Mouse (Mus musculus): ENCODE results near the gene Abcf1. TPM values are rescaled to one million over a fixed set of nuclear protein-coding genes. Genes with fewer than 3 reads are reported as not detected.
"Not testable (repeated sequence)": the region's sequence is repeated elsewhere in the genome, so short reads cannot be mapped to it uniquely, and the experiment has no call there.

Abcf1 gene
- polyA plus RNA-seq, 1 experiment from 2014 or later, result 92.7 TPM

GRCm38 (mm10) chr17:35958533-35959223 lies 10.9 kb downstream of the Abcf1 start:
- WGBS, result 94% methylated on average over 15 of the region's 15 CpGs
- no peaks in the 10 kb centered on the region for H3K27me3 ChIP-seq (ENCODE audit: control insufficient read depth, insufficient read depth, low read length)
- H3K27ac ChIP-seq (ENCODE audit: low read length), result no peak overlapping the region
- no peaks in the 10 kb centered on the region for H3K4me1 ChIP-seq (ENCODE audit: control insufficient read depth, insufficient read depth, low read length)
- H3K36me3 ChIP-seq (ENCODE audit: control insufficient read depth, insufficient read depth, low read length), result peaks cover 76% of the 10 kb centered on the region
- no peak overlapping the region for H3K4me3 ChIP-seq (ENCODE audit: low read depth, low read length)
- no peaks in the 10 kb centered on the region for H3K9me3 ChIP-seq (ENCODE audit: control insufficient read depth, low read depth, low read length)
- ATAC-seq (ENCODE audit: insufficient number of reproducible peaks, insufficient read depth, low FRiP score, low read depth), result no peak
- H3K9ac ChIP-seq (replicated peaks; ENCODE audit: low read depth, low read length), result no peak overlapping the region
- H3K4me2 ChIP-seq (replicated peaks; ENCODE audit: low read depth, low read length), result no peak overlapping the region

GRCm38 (mm10) chr17:35954665-35955064 lies 14.9 kb downstream of the Abcf1 start:
- no peak overlapping the region for H3K4me3 ChIP-seq (ENCODE audit: low read depth, low read length)
- H3K27me3 ChIP-seq (ENCODE audit: control insufficient read depth, insufficient read depth, low read length), result no peaks in the 10 kb centered on the region
- no peak overlapping the region for H3K9ac ChIP-seq (replicated peaks; ENCODE audit: low read depth, low read length)
- no peak for ATAC-seq (ENCODE audit: insufficient number of reproducible peaks, insufficient read depth, low FRiP score, low read depth)
- H3K36me3 ChIP-seq (ENCODE audit: control insufficient read depth, insufficient read depth, low read length), result peaks cover 36% of the 10 kb centered on the region
- H3K4me1 ChIP-seq (ENCODE audit: control insufficient read depth, insufficient read depth, low read length), result no peaks in the 10 kb centered on the region
- no peaks in the 10 kb centered on the region for H3K9me3 ChIP-seq (ENCODE audit: control insufficient read depth, low read depth, low read length)
- no peak overlapping the region for H3K27ac ChIP-seq (ENCODE audit: low read length)
- no peak overlapping the region for H3K4me2 ChIP-seq (replicated peaks; ENCODE audit: low read depth, low read length)
- WGBS, result 78% methylated on average over 8 of the region's 8 CpGs

- not testable (repeated sequence) for H3K4me3 ChIP-seq (ENCODE audit: low read depth, low read length); H3K27ac ChIP-seq (ENCODE audit: low read length); H3K4me1 ChIP-seq (ENCODE audit: control insufficient read depth, insufficient read depth, low read length); H3K9me3 ChIP-seq (ENCODE audit: control insufficient read depth, low read depth, low read length); H3K4me2 ChIP-seq (replicated peaks; ENCODE audit: low read depth, low read length); H3K27me3 ChIP-seq (ENCODE audit: control insufficient read depth, insufficient read depth, low read length); ATAC-seq (ENCODE audit: insufficient number of reproducible peaks, insufficient read depth, low FRiP score, low read depth); H3K9ac ChIP-seq (replicated peaks; ENCODE audit: low read depth, low read length)
- peaks cover 15% of the 10 kb centered on the region for H3K36me3 ChIP-seq (ENCODE audit: control insufficient read depth, insufficient read depth, low read length)
- WGBS, result 71% methylated on average over 1 of the region's 3 CpGs
These were observed 17.0 kb downstream of the Abcf1 start for GRCm38 (mm10) chr17:35952559-35952958.

- not testable (repeated sequence) for H3K4me1 ChIP-seq (ENCODE audit: control insufficient read depth, insufficient read depth, low read length); H3K4me3 ChIP-seq (ENCODE audit: low read depth, low read length); ATAC-seq (ENCODE audit: insufficient number of reproducible peaks, insufficient read depth, low FRiP score, low read depth); H3K9me3 ChIP-seq (ENCODE audit: control insufficient read depth, low read depth, low read length); H3K4me2 ChIP-seq (replicated peaks; ENCODE audit: low read depth, low read length); H3K36me3 ChIP-seq (ENCODE audit: control insufficient read depth, insufficient read depth, low read length); H3K9ac ChIP-seq (replicated peaks; ENCODE audit: low read depth, low read length); H3K27me3 ChIP-seq (ENCODE audit: control insufficient read depth, insufficient read depth, low read length); H3K27ac ChIP-seq (ENCODE audit: low read length)
These were observed 18.6 kb downstream of the Abcf1 start for GRCm38 (mm10) chr17:35950946-35951345.

- Histone ChIP-seq H3K4me3 (ENCODE audit: low read depth, low read length) (no peak overlapping the region), H3K36me3 (ENCODE audit: control insufficient read depth, insufficient read depth, low read length) (no peaks in the 10 kb centered on the region), H3K4me2 (replicated peaks; ENCODE audit: low read depth, low read length) (no peak overlapping the region), H3K9ac (replicated peaks; ENCODE audit: low read depth, low read length) (no peak overlapping the region), H3K27ac (ENCODE audit: low read length) (no peak overlapping the region), H3K9me3 (ENCODE audit: control insufficient read depth, low read depth, low read length) (no peaks in the 10 kb centered on the region), H3K27me3 (ENCODE audit: control insufficient read depth, insufficient read depth, low read length) (no peaks in the 10 kb centered on the region), H3K4me1 (ENCODE audit: control insufficient read depth, insufficient read depth, low read length) (no peaks in the 10 kb centered on the region)
- no peak for ATAC-seq (ENCODE audit: insufficient number of reproducible peaks, insufficient read depth, low FRiP score, low read depth)
- WGBS, result 65% methylated on average over 1 of the region's 1 CpGs
These were observed 29.6 kb downstream of the Abcf1 start for GRCm38 (mm10) chr17:35939941-35940340.

GRCm38 (mm10) chr17:35939108-35939507 lies 30.5 kb downstream of the Abcf1 start:
- Histone ChIP-seq H3K9me3 (ENCODE audit: control insufficient read depth, low read depth, low read length) (no peaks in the 10 kb centered on the region), H3K4me2 (replicated peaks; ENCODE audit: low read depth, low read length) (no peak overlapping the region), H3K9ac (replicated peaks; ENCODE audit: low read depth, low read length) (no peak overlapping the region), H3K27ac (ENCODE audit: low read length) (no peak overlapping the region), H3K27me3 (ENCODE audit: control insufficient read depth, insufficient read depth, low read length) (no peaks in the 10 kb centered on the region), H3K36me3 (ENCODE audit: control insufficient read depth, insufficient read depth, low read length) (no peaks in the 10 kb centered on the region), H3K4me1 (ENCODE audit: control insufficient read depth, insufficient read depth, low read length) (no peaks in the 10 kb centered on the region), H3K4me3 (ENCODE audit: low read depth, low read length) (no peak overlapping the region)
- WGBS, result 33% methylated on average over 2 of the region's 2 CpGs
- ATAC-seq (ENCODE audit: insufficient number of reproducible peaks, insufficient read depth, low FRiP score, low read depth), result no peak

GRCm38 (mm10) chr17:35937700-35938348 lies 31.7 kb downstream of the Abcf1 start:
- no peak overlapping the region for H3K4me2 ChIP-seq (replicated peaks; ENCODE audit: low read depth, low read length)
- 44% methylated on average over 2 of the region's 2 CpGs for WGBS
- H3K9me3 ChIP-seq (ENCODE audit: control insufficient read depth, low read depth, low read length), result no peaks in the 10 kb centered on the region
- H3K4me1 ChIP-seq (ENCODE audit: control insufficient read depth, insufficient read depth, low read length), result no peaks in the 10 kb centered on the region
- no peak for ATAC-seq (ENCODE audit: insufficient number of reproducible peaks, insufficient read depth, low FRiP score, low read depth)
- H3K9ac ChIP-seq (replicated peaks; ENCODE audit: low read depth, low read length), result no peak overlapping the region
- H3K27me3 ChIP-seq (ENCODE audit: control insufficient read depth, insufficient read depth, low read length), result no peaks in the 10 kb centered on the region
- no peak overlapping the region for H3K4me3 ChIP-seq (ENCODE audit: low read depth, low read length)
- H3K27ac ChIP-seq (ENCODE audit: low read length), result no peak overlapping the region
- no peaks in the 10 kb centered on the region for H3K36me3 ChIP-seq (ENCODE audit: control insufficient read depth, insufficient read depth, low read length)

GRCm38 (mm10) chr17:35935763-35936162 lies 33.8 kb downstream of the Abcf1 start:
- not testable (repeated sequence) for H3K4me1 ChIP-seq (ENCODE audit: control insufficient read depth, insufficient read depth, low read length); H3K4me3 ChIP-seq (ENCODE audit: low read depth, low read length); ATAC-seq (ENCODE audit: insufficient number of reproducible peaks, insufficient read depth, low FRiP score, low read depth); H3K9me3 ChIP-seq (ENCODE audit: control insufficient read depth, low read depth, low read length); H3K9ac ChIP-seq (replicated peaks; ENCODE audit: low read depth, low read length); H3K27me3 ChIP-seq (ENCODE audit: control insufficient read depth, insufficient read depth, low read length); H3K4me2 ChIP-seq (replicated peaks; ENCODE audit: low read depth, low read length); H3K27ac ChIP-seq (ENCODE audit: low read length); H3K36me3 ChIP-seq (ENCODE audit: control insufficient read depth, insufficient read depth, low read length)
- 89% methylated on average over 14 of the region's 14 CpGs for WGBS

GRCm38 (mm10) chr17:35932608-35933007 lies 37.0 kb downstream of the Abcf1 start:
- Histone ChIP-seq H3K36me3 (ENCODE audit: control insufficient read depth, insufficient read depth, low read length) (peaks cover 29% of the 10 kb centered on the region), H3K27ac (ENCODE audit: low read length) (no peak overlapping the region), H3K4me3 (ENCODE audit: low read depth, low read length) (no peak overlapping the region), H3K4me1 (ENCODE audit: control insufficient read depth, insufficient read depth, low read length) (no peaks in the 10 kb centered on the region), H3K9ac (replicated peaks; ENCODE audit: low read depth, low read length) (no peak overlapping the region), H3K4me2 (replicated peaks; ENCODE audit: low read depth, low read length) (no peak overlapping the region), H3K9me3 (ENCODE audit: control insufficient read depth, low read depth, low read length) (no peaks in the 10 kb centered on the region), H3K27me3 (ENCODE audit: control insufficient read depth, insufficient read depth, low read length) (no peaks in the 10 kb centered on the region)
- WGBS, result 84% methylated on average over 4 of the region's 4 CpGs
- no peak for ATAC-seq (ENCODE audit: insufficient number of reproducible peaks, insufficient read depth, low FRiP score, low read depth)

Data from stomach, embryonic 14.5 days (tissue).